Mouse (Mus musculus): ENCODE results near the gene Arfgef3.

DNA sequence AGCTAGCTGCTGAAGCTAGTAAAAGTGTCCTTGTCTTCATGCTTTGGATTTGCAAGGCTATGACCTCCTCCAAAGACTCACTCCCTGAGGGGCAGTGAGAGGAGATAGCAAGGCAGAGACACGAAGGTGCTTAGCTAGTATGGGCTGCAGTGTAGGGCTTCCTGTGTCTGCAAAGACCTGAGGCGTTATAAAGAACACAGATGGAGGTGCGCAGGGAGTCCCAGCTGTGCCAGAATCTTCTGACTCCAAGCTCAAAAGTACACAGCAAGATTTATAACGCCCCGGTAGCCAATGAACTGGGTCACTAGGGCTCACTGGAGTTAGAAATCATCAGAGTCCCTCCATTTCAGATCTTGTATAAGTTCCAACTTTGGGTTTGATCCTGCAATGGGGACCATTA, 103.2 kb downstream of the Arfgef3 start:
- TF ChIP-seq POLR2A (IDR thresholded peaks at IDR 0.05; ENCODE audit: borderline replicate concordance, extremely low read depth, low read depth, low read length) = no peak
- TF ChIP-seq CTCF (IDR thresholded peaks at IDR 0.05; ENCODE audit: insufficient read depth, low read length) = no peak

All from lung, adult 2 months (tissue).